Mouse (Mus musculus) liver (tissue): Measurements from ENCODE around the gene Rcsd1.
"Not testable (repeated sequence)": the region's sequence is repeated elsewhere in the genome, so short reads cannot be mapped to it uniquely, and the experiment has no call there.

Experiments
- DNase-seq: peaks from one replicate; pipeline ENCODE4 v3.0.0-alpha.2; 2020; ENCODE audit warnings: mixed read lengths

The Rcsd1 gene

DNA sequence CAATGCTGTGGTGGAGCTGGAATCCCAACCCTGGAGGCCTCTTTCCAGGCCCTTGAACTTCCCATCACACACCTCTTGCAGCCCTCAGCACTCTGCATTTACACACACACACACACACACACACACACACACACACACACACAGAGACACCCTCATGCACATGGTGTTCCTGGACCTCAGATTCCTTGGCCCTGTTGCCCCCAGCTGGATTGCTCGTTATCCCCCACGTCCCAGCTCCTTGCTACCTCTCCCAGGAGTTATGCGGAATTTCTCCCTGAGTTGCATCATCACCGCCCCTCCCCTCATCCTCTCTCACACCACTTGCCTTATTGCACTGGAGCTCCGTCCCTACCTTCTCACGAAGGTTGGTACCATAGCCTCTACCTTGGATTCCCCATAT lies 23.2 kb downstream of the Rcsd1 start:
- DNase-seq, result no peak

- DNase-seq, result no peak
Measured at GRCm38 (mm10) chr1:165684261-165685203, 25.0 kb downstream of the Rcsd1 start.

- no peak for DNase-seq
Measured at GRCm38 (mm10) chr1:165682056-165682853, 27.3 kb downstream of the Rcsd1 start.

DNA sequence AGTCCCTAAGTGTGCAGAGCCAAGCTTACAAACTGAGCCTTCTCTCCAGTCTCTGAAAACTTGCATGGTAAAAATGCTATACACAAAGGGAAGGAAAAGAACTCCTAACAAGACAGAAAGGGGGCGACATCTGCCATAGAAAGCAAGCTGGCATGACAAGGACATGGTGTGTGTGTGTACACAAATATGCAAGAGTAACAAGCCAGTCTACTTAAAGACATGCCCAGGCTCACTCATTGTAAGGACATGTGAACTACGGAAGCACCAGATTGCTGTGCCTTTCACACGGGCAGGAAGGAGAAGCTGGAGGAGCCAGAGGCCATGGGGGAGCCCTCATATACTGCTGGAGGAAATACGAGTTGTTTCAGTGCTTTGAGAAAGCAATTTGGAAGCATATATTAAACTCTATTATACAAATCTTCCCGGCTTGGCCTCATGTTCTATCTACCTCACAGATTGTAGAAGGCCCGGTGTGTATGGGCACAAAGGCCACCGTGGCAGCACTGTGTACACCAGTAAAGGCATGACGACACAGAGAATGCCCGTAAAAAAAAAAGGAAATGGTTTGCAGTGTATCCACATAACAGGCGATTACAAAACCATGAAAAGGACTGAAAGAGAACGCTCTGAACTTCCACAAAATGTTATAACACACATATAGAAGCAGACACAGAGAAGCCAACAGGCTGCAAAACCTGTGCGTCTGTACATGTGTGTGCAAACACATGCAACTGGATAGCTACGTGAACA lies 28.3 kb downstream of the Rcsd1 start:
- no peak for DNase-seq

- DNase-seq, result not testable (repeated sequence)
Measured at GRCm38 (mm10) chr1:165680086-165680485, 29.5 kb downstream of the Rcsd1 start.

- no peak for DNase-seq
Measured at GRCm38 (mm10) chr1:165679618-165679997, 29.9 kb downstream of the Rcsd1 start.

GRCm38 (mm10) chr1:165678861-165679617 lies 30.5 kb downstream of the Rcsd1 start:
- no peak for DNase-seq

GRCm38 (mm10) chr1:165677558-165677957 lies 32.0 kb downstream of the Rcsd1 start:
- no peak for DNase-seq

DNA sequence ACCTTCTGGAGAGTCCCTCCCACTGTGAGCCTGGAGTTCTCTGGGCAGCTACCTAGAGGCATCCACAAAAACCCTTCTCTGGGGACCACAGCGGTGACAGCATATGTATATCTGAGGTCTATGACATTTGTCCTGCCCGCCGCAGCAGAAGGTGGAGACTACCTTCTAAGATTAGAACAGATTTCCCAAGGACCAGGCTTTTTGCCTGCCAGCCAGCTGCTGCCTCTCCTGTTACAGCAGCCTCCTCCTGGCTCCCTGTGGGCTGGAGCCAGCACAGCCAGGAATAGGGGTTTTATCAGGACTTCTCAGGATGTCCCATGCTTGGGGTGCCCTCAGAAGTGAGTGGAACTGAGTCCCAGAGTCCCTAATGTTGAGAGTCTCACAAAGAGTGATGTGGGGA lies 32.6 kb downstream of the Rcsd1 start:
- DNase-seq, result no peak

DNA sequence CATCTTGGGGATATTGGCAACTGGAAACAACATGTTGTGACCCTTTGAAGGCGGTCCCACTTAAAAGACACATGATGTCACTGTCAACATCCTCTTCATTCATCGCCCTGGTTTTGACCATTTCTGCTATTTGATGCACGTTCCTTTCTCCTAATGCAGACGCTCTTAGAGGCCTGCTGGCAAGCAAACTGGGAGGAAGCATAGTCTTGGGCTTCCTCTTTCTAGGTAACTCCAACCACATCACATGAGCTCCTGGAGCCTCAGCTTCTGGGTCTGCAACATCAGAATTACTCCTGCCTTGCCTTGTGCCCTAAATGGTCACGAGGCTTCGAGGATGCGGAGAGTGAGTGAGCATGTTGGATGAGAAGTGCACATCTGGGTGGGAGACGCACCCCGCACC lies 34.4 kb downstream of the Rcsd1 start:
- no peak for DNase-seq

DNA sequence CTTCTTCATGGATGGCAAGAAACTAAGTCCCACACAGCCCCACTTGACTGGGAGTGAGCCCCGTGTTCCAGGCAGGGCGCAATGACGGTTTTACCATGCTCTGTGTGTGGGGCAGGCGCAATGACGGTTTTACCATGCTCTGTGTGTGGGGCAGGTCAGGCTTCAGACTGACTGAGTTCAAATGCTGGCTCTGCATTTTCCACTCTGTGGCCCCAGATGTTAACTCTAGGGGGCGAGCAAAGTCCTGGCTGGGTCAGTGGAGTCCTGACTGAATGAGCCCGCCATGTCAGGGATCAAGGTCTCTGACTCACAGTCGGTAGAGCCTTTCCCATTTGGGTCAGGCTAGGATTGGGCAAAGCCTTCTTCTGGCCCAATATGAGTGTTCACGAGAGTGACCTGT lies 37.2 kb downstream of the Rcsd1 start:
- DNase-seq, result no peak

GRCm38 (mm10) chr1:165670056-165670455 lies 39.5 kb downstream of the Rcsd1 start:
- no peak for DNase-seq

DNA sequence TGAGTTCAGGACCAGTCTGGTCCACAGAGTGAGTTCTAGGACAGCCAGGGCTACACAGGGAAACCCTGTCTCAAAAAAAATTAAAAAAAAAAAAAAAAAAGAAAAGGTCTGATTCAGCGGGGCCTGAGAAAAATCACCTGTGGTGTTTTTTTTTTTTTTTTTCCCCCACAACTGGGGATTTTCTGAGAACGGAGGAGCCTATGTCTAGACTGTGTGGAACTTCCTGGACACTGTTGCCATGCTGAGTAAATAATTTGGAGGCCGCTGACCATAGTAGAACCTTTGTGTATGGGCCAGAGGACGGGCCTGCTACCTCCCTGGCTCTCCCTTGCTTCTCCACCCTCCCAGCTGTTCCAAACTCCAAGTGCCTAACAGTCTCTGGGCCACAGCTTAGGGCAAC lies 40.7 kb downstream of the Rcsd1 start:
- no peak for DNase-seq

DNA sequence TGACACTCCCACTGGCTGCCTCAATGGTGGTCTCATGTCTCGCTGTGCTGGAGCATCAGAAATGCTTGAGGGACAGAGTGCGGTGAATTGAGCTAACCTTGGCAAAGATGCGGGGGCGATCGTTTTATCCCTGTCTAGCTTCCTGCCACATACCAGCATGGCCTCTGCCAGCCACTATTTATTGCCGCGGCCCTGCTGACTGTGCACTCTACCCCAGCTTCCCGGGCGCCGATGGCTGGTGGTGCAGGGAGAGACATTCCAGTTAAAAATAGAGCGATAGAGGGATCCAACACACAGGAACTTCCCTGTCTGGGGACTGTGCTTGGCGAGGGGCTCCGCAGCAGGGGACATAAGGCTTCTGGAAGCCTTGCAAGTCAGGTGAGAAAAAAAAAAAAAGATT lies 42.2 kb downstream of the Rcsd1 start:
- no peak for DNase-seq

DNA sequence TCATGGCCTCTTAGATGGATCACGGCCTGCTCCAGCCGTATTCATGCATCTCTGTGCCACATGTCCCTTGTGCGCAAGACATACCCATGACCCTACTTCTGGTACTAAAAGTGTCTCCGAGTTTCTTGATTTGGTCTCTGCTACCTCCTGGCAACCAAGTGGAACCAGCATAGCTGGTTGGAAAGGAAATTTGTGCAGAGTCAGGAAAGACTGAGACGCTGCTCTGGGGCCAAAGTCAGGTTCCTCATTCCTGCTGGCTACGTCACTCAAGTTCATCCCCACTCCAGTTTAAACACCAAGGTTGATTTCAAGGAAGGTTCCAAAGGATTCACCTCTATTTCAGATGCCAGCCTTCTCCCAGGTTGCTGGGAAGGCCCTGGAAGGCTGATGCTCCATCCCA lies 42.6 kb downstream of the Rcsd1 start:
- DNase-seq, result no peak

DNA sequence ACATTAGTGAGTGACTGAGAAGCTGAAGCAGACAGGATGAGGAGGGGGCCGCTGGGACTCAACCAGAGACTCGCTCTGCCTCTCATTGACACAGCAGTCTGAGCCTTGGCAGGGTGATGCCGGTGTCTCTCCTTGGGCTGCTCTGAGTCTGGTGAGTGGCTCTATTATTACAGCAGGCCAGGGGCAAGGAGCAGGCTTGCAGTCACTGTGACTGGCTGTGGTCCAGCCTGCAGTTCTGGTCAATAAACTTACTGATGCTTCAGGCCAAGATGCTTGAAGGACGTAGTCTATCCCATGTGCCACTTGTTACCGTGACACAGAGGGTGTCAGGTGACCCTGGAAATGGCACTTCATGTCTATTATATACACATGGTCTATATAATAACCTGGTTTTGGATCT lies 43.8 kb downstream of the Rcsd1 start:
- DNase-seq, result no peak

- DNase-seq, result no peak
Measured at GRCm38 (mm10) chr1:165663277-165663676, 46.3 kb downstream of the Rcsd1 start.

GRCm38 (mm10) chr1:165662426-165663192 lies 46.9 kb downstream of the Rcsd1 start:
- no peak for DNase-seq

DNA sequence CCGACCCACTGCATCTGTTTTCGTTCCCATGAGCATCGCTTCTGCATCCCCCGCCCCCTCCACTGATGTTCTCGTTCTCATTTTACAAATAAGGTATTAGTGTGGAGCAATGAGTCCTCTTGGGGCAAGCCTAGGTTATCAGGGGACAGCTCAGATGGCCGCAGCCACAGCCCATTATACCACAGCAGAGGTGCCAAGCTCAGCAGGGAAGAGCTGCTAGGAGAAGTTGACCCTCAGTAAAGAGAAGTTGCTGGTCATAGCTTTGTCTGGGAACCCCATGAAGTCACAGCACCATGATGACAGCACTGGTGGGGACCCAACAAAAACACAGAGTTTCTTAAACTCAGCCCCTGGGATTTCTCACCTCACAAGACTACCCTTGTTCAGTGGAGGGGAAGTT lies 47.8 kb downstream of the Rcsd1 start:
- no peak for DNase-seq

- DNase-seq, result no peak
Measured at GRCm38 (mm10) chr1:165661191-165661590, 48.4 kb downstream of the Rcsd1 start.

DNA sequence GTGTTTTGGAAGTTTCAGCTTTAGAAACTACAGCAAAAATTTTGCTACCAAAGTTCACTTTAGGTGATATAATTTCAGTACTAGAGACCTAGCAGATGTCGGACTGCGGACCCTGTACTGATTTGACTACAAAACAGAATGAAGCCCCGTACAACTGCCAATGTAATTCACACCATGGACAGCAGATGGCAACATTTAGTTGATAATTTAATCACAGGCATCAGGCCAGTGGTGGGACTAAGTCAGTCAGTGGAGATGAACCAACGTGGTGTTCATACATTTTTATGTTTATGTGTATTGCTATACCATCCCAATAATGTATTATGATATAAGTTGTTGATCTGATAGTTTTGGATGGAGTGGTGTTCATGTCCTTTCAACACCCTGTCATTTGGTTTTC lies 48.8 kb downstream of the Rcsd1 start:
- peak; percentile 36 for DNase-seq

DNA sequence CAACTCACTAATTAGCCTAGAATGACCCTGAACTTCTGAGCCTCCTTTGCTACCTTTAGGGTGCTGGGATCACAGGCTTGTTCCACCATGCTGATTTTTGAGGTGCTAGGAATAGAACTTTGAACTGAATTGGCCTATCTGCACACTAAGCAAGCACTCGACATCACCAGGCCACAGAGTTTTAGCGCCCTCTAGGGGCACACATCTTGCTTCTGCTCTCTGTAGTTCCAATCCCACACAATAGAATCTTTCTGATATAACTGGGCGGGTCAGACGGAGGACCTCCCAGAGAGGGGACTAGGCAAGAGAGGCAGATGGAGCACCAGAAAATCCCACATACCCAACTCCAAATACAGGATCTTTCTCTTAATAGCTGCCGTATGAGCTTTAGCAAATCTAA lies 51.0 kb downstream of the Rcsd1 start:
- peak; percentile 71 for DNase-seq
